Mouse (Mus musculus) natural killer cell, adult 2 months (primary cell): ENCODE data around the gene Osbp.

Experiments used
- DNase-seq, 2 experiments: peaks; one replicate each; pipeline ENCODE4 v3.0.0; 2022; ENCODE audit warnings: low spot score in 2 of 2

The Osbp gene

GRCm38 (mm10) chr19:12010916-12011559 lies 45.3 kb downstream of the Osbp start:
- peak; percentile 76 to 86 for DNase-seq

- DNase-seq = peak; percentile 86 to 91
Measured at GRCm38 (mm10) chr19:12011560-12012556, 46.1 kb downstream of the Osbp start.

- no peak for DNase-seq
Measured at GRCm38 (mm10) chr19:12012615-12013014, 46.9 kb downstream of the Osbp start.

GRCm38 (mm10) chr19:12013228-12013627 lies 47.5 kb downstream of the Osbp start:
- DNase-seq = peak; percentile 64 to 77

- DNase-seq = no peak
Measured at GRCm38 (mm10) chr19:12015708-12016107, 50.0 kb downstream of the Osbp start.

GRCm38 (mm10) chr19:12016192-12016591 lies 50.5 kb downstream of the Osbp start:
- no peak for DNase-seq

- no peak for DNase-seq
Measured at GRCm38 (mm10) chr19:12024149-12024548, 58.4 kb downstream of the Osbp start.

- no peak for DNase-seq
Measured at GRCm38 (mm10) chr19:12025333-12025732, 59.6 kb downstream of the Osbp start.

GRCm38 (mm10) chr19:12026606-12027005 lies 60.9 kb downstream of the Osbp start:
- DNase-seq = peak in 1 of 2 experiments; percentile 47

- DNase-seq = no peak
Measured at GRCm38 (mm10) chr19:12037727-12038126, 72.0 kb downstream of the Osbp start.

- DNase-seq = no peak
Measured at GRCm38 (mm10) chr19:12041217-12041616, 75.5 kb downstream of the Osbp start, which contains the start of gene Olfr1423. TSS of gene Olfr1423 (minus strand) at chr19:12041317.

- no peak for DNase-seq
Measured at GRCm38 (mm10) chr19:12043163-12043562, 77.4 kb downstream of the Osbp start.
